Mouse (Mus musculus) liver, embryonic 14.5 days (tissue): Measurements from ENCODE around the gene Slc30a2. TPM values are rescaled to one million over a fixed set of nuclear protein-coding genes. Genes with fewer than 3 reads are reported as not detected.
"Not testable (repeated sequence)": the region's sequence is repeated elsewhere in the genome, so short reads cannot be mapped to it uniquely, and the experiment has no call there.

ENCODE experiments used
- ATAC-seq: fragments of 200-750 bp; cut with Nextera tagmentation; 2 replicates; pipeline ENCODE4 v1.8.0; 2017; ENCODE audit warnings: moderate number of reproducible peaks, mild to moderate bottlenecking, moderate library complexity; ENCODE audit not compliant: insufficient read depth
- DNase-seq, 3 experiments: peaks; one replicate each; pipeline ENCODE4 v3.0.0-alpha.2; 2012 to 2013; ENCODE audit warnings: low read depth in 3 of 3, low spot score in 3 of 3
- H3K27ac ChIP-seq: fragments of 300-500 bp; sonication (generic); 2 replicates; pipeline ENCODE4 v1.5.1; 2014; ENCODE audit warnings: moderate library complexity, mild to moderate bottlenecking, control low read depth, inconsistent platforms
- H3K27me3 ChIP-seq: fragments of 300-500 bp; sonication (generic); 2 replicates; pipeline ENCODE4 v1.6.1; 2014; ENCODE audit warnings: mild to moderate bottlenecking, low read length, moderate library complexity; ENCODE audit not compliant: control insufficient read depth, insufficient read depth
- H3K36me3 ChIP-seq: fragments of 300-500 bp; sonication (generic); replicated peaks from 2 replicates; pipeline ENCODE4 v1.6.1; 2014; ENCODE audit warnings: low read depth; ENCODE audit not compliant: control insufficient read depth, insufficient read depth
- H3K4me1 ChIP-seq, 2 experiments: fragments of 200-500 bp in 1 of 2; fragments of 300-500 bp in 1 of 2; sonication (generic) in 1 of 2; replicated peaks; 2 replicates each; pipeline ENCODE4 v1.6.1; 2012 to 2014; ENCODE audit warnings: antibody characterized with exemption in 1 of 2, inconsistent platforms in 1 of 2, low read length in 1 of 2; ENCODE audit not compliant: control insufficient read depth in 2 of 2, insufficient read depth in 2 of 2
- H3K4me2 ChIP-seq: fragments of 300-500 bp; sonication (generic); 2 replicates; pipeline ENCODE4 v1.6.1; 2014; ENCODE audit warnings: low read depth, mild to moderate bottlenecking, control low read depth, moderate library complexity
- H3K4me3 ChIP-seq, 2 experiments: fragments of 200-500 bp in 1 of 2; fragments of 300-500 bp in 1 of 2; sonication (generic) in 1 of 2; 2 replicates each; pipeline ENCODE4 v1.5.1; 2012 to 2014; ENCODE audit warnings: low read depth in 2 of 2, low read length in 2 of 2, mild to moderate bottlenecking in 2 of 2, control low read depth in 1 of 2, inconsistent platforms in 1 of 2, moderate library complexity in 1 of 2; ENCODE audit not compliant: insufficient read depth in 1 of 2
- H3K9ac ChIP-seq: fragments of 300-500 bp; sonication (generic); replicated peaks from 2 replicates; pipeline ENCODE4 v1.6.1; 2014; ENCODE audit warnings: mild to moderate bottlenecking, control low read depth, moderate library complexity
- H3K9me3 ChIP-seq: fragments of 300-500 bp; sonication (generic); 2 replicates; pipeline ENCODE4 v1.6.1; 2016; ENCODE audit warnings: low read length, mixed read lengths; ENCODE audit not compliant: control insufficient read depth
- CTCF ChIP-seq: IDR thresholded peaks from 2 replicates; pipeline ENCODE4 v1.5.1; 2016; ENCODE audit warnings: antibody characterized with exemption, low read depth, control low read depth
- EP300 ChIP-seq: IDR thresholded peaks from 2 replicates; pipeline ENCODE4 v1.6.1; 2016; ENCODE audit warnings: antibody characterized with exemption, low read depth
- WGBS: fragments of 180-500 bp; shearing (Covaris S2); extraction: QIAGEN DNeasy Blood & Tissue Kit; methylation state at CpG from one replicate; pipeline ENCODE4 v1.1.7; 2014; ENCODE audit not compliant: insufficient replicate concordance; 5-methylcytosine and 5-hydroxymethylcytosine counted together
- polyA plus RNA-seq, 2 experiments: library from polyadenylated mRNA; depleted of rRNA in 1 of 2; stranded (reverse) in 1 of 2; unstranded in 1 of 2; fragments of >200 nt; fragmentation: Nextera tagmentation in 1 of 2; extraction: Ambion mirVana in 1 of 2; gene quantifications; 2 replicates each; pipeline versions ENCODE4 v1.2.1 to v1.2.3; 2012 to 2014

Gene Slc30a2
- polyA plus RNA-seq, 2 experiments = 0.02 TPM; not detected in 1

DNA sequence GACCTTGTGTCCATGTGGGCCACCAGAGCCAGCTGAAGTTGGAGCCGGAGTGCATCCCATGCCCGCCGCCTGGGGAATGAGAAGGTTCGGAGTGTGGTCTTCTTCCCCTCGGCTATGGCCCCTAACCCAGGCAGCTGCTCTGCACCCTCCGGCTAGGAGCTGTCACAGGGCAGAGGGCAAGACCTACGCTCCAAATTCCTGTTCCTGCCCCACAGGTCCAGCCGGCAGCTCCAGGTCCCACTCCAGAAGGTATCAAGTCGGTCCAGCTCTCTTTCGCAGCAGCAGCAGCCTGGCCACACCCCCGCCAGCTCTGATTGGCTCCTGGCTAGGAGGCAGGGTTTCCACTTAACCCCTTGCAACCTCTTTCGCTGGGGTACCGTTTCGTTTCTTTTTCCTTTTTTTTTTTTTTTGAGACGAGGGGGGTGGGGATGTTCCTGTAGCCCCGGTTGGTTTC is 29.3 kb downstream of the Slc30a2 start:
- DNase-seq = peak in 1 of 3 experiments; percentile 33
- H3K9me3 ChIP-seq = no peaks in the 10 kb centered on the region
- H3K4me2 ChIP-seq = peak overlapping the region; percentile 52
- TF ChIP-seq CTCF = no peak
- no peak for TF ChIP-seq EP300
- 1% methylated on average over 16 of the region's 16 CpGs for WGBS
- peaks cover 26% of the 10 kb centered on the region for H3K27me3 ChIP-seq
- H3K27ac ChIP-seq = no peak overlapping the region
- no peak for ATAC-seq
- H3K36me3 ChIP-seq = no peaks in the 10 kb centered on the region
- no peak overlapping the region for H3K9ac ChIP-seq
- H3K4me1 ChIP-seq = no peaks in the 10 kb centered on the region
- H3K4me3 ChIP-seq = peak overlapping the region; percentile 38 to 47

DNA sequence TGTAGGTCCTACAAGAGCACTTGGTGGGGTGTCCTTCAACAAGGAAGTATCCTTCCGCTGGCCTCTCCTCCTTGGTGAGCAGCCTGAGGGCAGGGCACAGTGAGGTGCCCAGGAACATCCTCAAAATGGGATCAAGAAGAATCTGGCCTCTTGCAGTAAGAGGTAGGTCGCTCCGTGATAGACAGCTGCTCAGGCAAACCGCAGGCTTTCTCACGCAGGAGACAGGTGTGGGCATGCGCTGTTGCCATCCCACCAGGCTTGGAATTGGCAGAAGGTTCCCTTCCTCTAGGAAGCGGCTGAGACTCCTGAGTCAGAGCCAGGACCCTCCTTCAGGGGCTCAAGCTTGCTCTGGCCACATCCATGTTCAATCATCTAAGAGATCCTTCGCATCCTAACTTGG is 30.3 kb downstream of the Slc30a2 start:
- H3K9me3 ChIP-seq = no peaks in the 10 kb centered on the region
- DNase-seq = no peak

DNA sequence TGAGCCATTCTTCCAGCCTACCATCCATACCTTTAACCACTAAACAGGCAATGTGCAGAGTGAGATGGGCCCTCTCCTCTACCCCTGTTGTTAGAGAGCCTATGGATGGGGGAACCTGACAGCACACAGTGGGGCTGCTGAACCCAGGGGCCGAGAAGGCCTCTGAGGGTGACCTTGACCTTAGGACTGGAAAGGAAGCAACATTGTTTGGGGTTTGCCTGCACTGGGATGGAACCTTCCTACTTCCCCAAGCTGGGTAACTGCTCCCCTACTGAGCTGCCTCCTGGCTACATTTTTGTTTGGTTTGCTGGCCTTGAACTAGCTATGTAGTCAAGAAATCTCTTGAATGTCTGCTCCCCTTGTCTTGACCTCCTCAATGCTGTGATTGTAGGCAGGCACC is 31.3 kb downstream of the Slc30a2 start:
- Histone ChIP-seq H3K27me3 (peaks cover 26% of the 10 kb centered on the region), H3K4me3 (no peak overlapping the region), H3K36me3 (no peaks in the 10 kb centered on the region), H3K27ac (no peak overlapping the region), H3K9ac (no peak overlapping the region), H3K4me2 (no peak overlapping the region), H3K4me1 (no peaks in the 10 kb centered on the region), H3K9me3 (no peaks in the 10 kb centered on the region)
- DNase-seq = no peak
- 17% methylated on average over 1 of the region's 1 CpGs for WGBS
- TF ChIP-seq CTCF = no peak
- no peak for TF ChIP-seq EP300
- no peak for ATAC-seq

More for the DNA sequence above, 30.3 kb downstream of the Slc30a2 start:
- peaks cover 26% of the 10 kb centered on the region for H3K27me3 ChIP-seq
- WGBS = 74% methylated on average over 8 of the region's 8 CpGs
- H3K4me1 ChIP-seq = no peaks in the 10 kb centered on the region
- H3K9ac ChIP-seq = no peak overlapping the region
- no peak overlapping the region for H3K4me2 ChIP-seq
- TF ChIP-seq CTCF (no peak), EP300 (no peak)
- no peaks in the 10 kb centered on the region for H3K36me3 ChIP-seq
- ATAC-seq = no peak
- no peak overlapping the region for H3K27ac ChIP-seq
- no peak overlapping the region for H3K4me3 ChIP-seq

DNA sequence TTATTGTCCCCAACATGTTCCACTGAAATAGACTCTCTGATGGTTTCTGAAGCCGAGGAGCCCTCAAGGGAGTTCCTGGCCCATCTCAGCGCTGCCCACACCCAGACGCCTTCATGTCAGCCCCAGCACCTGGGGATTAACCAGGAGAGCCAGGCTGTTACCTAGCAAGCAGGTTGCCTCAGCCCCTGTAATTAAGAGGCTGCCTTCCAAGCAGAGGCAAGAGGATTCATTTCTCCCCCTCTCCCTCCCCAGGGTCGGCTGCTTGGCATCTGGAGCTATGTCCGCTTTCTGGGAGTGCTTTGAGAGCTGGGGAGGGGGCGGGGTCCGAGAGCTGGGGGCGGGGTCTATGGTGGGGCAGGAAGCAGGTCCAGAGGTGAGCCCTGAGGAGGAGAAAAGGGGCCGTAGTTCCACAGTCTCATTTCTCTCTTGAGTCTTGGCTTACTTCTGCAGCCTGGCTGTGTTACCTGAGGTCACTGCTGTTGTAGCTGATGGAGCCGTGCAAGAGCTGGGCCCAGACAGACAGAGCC is 35.2 kb downstream of the Slc30a2 start:
- no peaks in the 10 kb centered on the region for H3K36me3 ChIP-seq
- no peak overlapping the region for H3K4me3 ChIP-seq
- no peaks in the 10 kb centered on the region for H3K4me1 ChIP-seq
- DNase-seq = no peak
- WGBS = 35% methylated on average over 10 of the region's 10 CpGs
- H3K4me2 ChIP-seq = no peak overlapping the region
- TF ChIP-seq CTCF (no peak), EP300 (no peak)
- H3K27me3 ChIP-seq = peaks cover 1% of the 10 kb centered on the region; the same call in 1 of the 2 replicates
- no peak overlapping the region for H3K27ac ChIP-seq
- H3K9me3 ChIP-seq = no peaks in the 10 kb centered on the region
- H3K9ac ChIP-seq = no peak overlapping the region
- ATAC-seq = no peak

DNA sequence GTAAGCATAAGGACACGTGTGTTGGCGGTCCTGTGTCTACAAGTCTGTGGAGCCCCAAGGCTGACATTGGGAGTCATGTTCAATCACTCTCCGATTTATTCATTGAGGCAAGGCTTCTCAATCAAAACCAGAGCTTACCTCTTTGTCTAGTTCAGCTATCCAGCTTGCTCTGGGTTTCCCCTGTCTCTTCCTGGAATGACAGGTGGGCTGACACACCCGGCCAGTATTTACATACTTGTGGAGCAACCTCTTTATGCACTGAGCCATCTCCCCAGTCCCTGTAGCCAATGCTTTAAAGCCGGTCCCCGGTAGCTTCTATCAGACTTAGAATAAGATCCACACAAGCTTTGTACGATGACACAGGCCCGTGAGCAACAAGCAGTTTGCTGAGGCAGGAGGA is 36.5 kb downstream of the Slc30a2 start:
- H3K36me3 ChIP-seq = no peaks in the 10 kb centered on the region
- H3K27ac ChIP-seq = no peak overlapping the region
- no peaks in the 10 kb centered on the region for H3K27me3 ChIP-seq
- ATAC-seq = no peak
- no peaks in the 10 kb centered on the region for H3K9me3 ChIP-seq
- WGBS = 76% methylated on average over 8 of the region's 8 CpGs
- no peak for DNase-seq
- no peaks in the 10 kb centered on the region for H3K4me1 ChIP-seq
- no peak overlapping the region for H3K4me2 ChIP-seq
- no peak overlapping the region for H3K9ac ChIP-seq
- no peak overlapping the region for H3K4me3 ChIP-seq
- no peak for TF ChIP-seq EP300
- no peak for TF ChIP-seq CTCF

DNA sequence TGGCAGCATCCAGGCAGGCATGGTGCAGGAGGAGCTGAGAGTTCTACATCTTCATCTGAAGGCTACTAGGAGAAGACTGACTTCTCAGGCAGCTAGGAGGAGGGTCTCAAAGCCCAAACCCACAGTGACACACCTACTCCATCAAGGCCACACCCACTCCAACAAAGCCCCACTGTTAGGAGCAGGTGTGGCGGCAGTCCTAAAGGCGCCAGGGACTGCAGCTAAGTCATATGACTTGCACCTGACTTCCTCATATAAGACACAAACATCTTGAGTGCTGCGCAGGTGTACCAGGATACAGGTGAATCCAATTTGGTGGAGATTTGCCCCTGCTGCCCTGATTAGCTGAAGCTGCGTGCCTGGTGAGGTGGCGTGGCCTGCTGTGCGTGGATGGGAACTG is 40.8 kb downstream of the Slc30a2 start, which contains the start of gene Extl1:
Extl1 (minus strand) TSS at position 101 of the 400 bp plus-strand sequence.
- not testable (repeated sequence) for H3K4me1 ChIP-seq, DNase-seq, H3K27me3 ChIP-seq, H3K27ac ChIP-seq, H3K9me3 ChIP-seq, ATAC-seq, H3K9ac ChIP-seq, H3K4me3 ChIP-seq, H3K36me3 ChIP-seq, H3K4me2 ChIP-seq
- 80% methylated on average over 2 of the region's 6 CpGs for WGBS
